Mouse (Mus musculus): ENCODE results near the gene Noto. TPM values are rescaled to one million over a fixed set of nuclear protein-coding genes. Genes with fewer than 3 reads are reported as not detected.

Gene Noto
- polyA plus RNA-seq (2016; fragmentation: Nextera tagmentation; extraction: Ambion mirVana) = not detected in 2 replicates

GRCm38 (mm10) chr6:85423836-85424379, at the start of gene Noto:
TSS of gene Noto (plus strand) at chr6:85423886.
- H3K27me3 ChIP-seq (replicated peaks; ENCODE audit: low read depth, poor library complexity, severe bottlenecking) = peaks cover 61% of the 10 kb centered on the region
- no peak within 1 kb of the TSS for H3K27ac ChIP-seq (replicated peaks)
- peak; percentile 22 for DNase-seq (ENCODE audit: low spot score)
- H3K36me3 ChIP-seq (replicated peaks) = no peaks in the 10 kb centered on the region
- H3K9me3 ChIP-seq = no peaks in the 10 kb centered on the region
- peaks cover 10% of the 10 kb centered on the region for H3K4me1 ChIP-seq
- H3K4me3 ChIP-seq = peak within 1 kb of the TSS; percentile 35
- WGBS = 11% methylated on average over 28 of the region's 28 CpGs

DNA sequence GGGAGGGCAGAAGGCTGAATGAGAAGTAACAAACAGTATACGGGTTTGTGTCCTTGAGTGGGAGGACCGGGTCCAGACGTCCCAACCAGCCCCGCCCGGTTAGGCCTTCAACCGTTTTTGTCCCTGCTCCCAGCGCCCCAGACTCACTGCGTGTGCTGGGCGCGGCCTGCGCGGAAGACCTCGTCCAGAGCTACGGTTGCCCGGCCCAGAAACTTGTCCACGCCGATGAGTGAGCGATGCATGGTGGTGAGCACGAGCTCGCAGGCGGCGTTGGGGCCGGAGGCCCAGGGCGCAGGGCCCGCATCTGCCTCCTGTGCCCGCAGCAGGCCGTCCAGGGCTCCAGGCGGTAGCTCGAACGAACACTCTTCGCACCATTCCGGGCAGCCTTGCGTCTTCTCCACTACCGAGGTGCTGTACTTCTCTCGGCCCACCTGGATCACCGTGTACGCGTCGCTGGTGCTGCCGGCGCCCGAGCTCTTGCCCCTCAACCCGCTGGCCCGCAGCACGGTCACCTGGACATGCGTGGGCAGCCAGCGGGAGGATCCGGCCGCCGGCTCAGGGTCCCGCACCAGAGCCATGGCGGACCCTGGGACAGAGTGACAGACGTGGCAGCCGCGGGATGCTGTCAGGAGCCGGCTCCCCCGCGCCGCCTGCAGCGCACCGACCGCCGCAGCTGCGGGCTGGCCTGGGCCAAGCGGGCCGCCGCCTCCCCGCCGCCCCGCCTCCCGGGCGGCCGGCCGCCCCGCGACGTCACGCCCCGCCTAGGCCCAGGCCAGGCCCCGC, 49.5 kb upstream of the Noto start, which contains the start of gene Rab11fip5:
Gene Rab11fip5, minus strand, starts transcription at position 684 of the 783 bp plus-strand sequence.
- WGBS = 2% methylated on average over 80 of the region's 80 CpGs
- peaks cover 21% of the 10 kb centered on the region for H3K4me1 ChIP-seq
- H3K27ac ChIP-seq (replicated peaks) = peak within 1 kb of the TSS; percentile 77
- H3K27me3 ChIP-seq (replicated peaks; ENCODE audit: low read depth, poor library complexity, severe bottlenecking) = peaks cover 64% of the 10 kb centered on the region
- no peak for DNase-seq (ENCODE audit: low spot score)
- H3K36me3 ChIP-seq (replicated peaks) = no peaks in the 10 kb centered on the region
- H3K9me3 ChIP-seq = no peaks in the 10 kb centered on the region
- peak within 1 kb of the TSS; percentile 82 for H3K4me3 ChIP-seq

DNA sequence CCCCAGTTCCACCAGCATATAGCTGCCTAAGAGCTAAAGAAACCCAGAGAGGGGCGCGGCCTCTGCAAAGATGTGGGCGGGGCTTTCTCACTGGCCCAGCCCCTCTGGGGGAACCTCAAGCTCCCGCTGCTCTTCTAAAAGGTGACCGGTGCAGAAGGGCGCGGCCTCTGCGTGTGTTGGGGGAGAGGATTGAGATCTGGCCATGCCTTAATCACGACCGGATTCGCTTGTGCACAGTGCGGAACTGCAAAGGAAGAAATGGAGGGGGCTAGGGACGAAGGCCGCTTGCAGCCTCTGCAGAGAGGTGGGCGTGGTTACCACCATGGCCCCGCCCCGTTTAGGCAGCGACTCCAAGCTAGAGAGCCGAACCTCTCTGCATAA, 49.0 kb upstream of the Noto start:
- WGBS = under 1% methylated on average over 19 of the region's 19 CpGs
- H3K27ac ChIP-seq (replicated peaks) = peak overlapping the region; percentile 49
- peak overlapping the region; percentile 82 for H3K4me3 ChIP-seq
- peaks cover 64% of the 10 kb centered on the region for H3K27me3 ChIP-seq (replicated peaks; ENCODE audit: low read depth, poor library complexity, severe bottlenecking)
- peaks cover 21% of the 10 kb centered on the region for H3K4me1 ChIP-seq
- no peaks in the 10 kb centered on the region for H3K36me3 ChIP-seq (replicated peaks)
- DNase-seq (ENCODE audit: low spot score) = peak; percentile 97
- no peaks in the 10 kb centered on the region for H3K9me3 ChIP-seq

GRCm38 (mm10) chr6:85377066-85377734, 46.5 kb upstream of the Noto start:
- no peaks in the 10 kb centered on the region for H3K9me3 ChIP-seq
- H3K27me3 ChIP-seq (replicated peaks; ENCODE audit: low read depth, poor library complexity, severe bottlenecking) = peaks cover 58% of the 10 kb centered on the region
- peaks cover 33% of the 10 kb centered on the region for H3K4me1 ChIP-seq
- H3K4me3 ChIP-seq = no peak overlapping the region
- H3K36me3 ChIP-seq (replicated peaks) = no peaks in the 10 kb centered on the region
- no peak for DNase-seq (ENCODE audit: low spot score)
- H3K27ac ChIP-seq (replicated peaks) = no peak overlapping the region
- 70% methylated on average over 4 of the region's 4 CpGs for WGBS

GRCm38 (mm10) chr6:85377876-85378275, 45.8 kb upstream of the Noto start:
- Histone ChIP-seq H3K27ac (replicated peaks) (no peak overlapping the region), H3K27me3 (replicated peaks; ENCODE audit: low read depth, poor library complexity, severe bottlenecking) (peaks cover 53% of the 10 kb centered on the region), H3K4me1 (peaks cover 33% of the 10 kb centered on the region), H3K9me3 (no peaks in the 10 kb centered on the region), H3K36me3 (replicated peaks) (no peaks in the 10 kb centered on the region), H3K4me3 (no peak overlapping the region)
- 54% methylated on average over 5 of the region's 5 CpGs for WGBS
- DNase-seq (ENCODE audit: low spot score) = no peak

DNA sequence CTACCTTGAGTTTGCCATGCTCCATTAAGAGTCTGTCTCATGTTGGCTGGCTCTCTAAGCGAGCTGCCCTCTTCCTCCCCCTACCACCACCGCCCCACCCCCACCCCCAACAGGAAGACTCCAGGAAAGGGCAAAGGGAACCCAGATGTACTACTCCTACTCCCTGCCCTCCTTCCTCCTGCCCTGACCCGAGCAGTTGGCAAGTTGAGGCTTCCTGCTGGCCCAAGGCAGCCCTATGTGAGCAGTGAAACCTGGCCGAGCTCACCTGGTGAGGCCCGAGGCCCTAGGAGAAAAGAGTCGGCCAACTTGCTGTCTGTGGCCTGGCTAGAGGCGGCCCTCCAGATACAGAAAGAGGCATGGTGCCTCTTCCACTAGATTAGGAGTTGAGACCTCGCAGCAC, 45.1 kb upstream of the Noto start:
- Histone ChIP-seq H3K27me3 (replicated peaks; ENCODE audit: low read depth, poor library complexity, severe bottlenecking) (peaks cover 45% of the 10 kb centered on the region), H3K27ac (replicated peaks) (no peak overlapping the region), H3K9me3 (no peaks in the 10 kb centered on the region), H3K4me3 (no peak overlapping the region), H3K36me3 (replicated peaks) (no peaks in the 10 kb centered on the region), H3K4me1 (peaks cover 30% of the 10 kb centered on the region)
- 50% methylated on average over 8 of the region's 8 CpGs for WGBS
- DNase-seq (ENCODE audit: low spot score) = no peak

DNA sequence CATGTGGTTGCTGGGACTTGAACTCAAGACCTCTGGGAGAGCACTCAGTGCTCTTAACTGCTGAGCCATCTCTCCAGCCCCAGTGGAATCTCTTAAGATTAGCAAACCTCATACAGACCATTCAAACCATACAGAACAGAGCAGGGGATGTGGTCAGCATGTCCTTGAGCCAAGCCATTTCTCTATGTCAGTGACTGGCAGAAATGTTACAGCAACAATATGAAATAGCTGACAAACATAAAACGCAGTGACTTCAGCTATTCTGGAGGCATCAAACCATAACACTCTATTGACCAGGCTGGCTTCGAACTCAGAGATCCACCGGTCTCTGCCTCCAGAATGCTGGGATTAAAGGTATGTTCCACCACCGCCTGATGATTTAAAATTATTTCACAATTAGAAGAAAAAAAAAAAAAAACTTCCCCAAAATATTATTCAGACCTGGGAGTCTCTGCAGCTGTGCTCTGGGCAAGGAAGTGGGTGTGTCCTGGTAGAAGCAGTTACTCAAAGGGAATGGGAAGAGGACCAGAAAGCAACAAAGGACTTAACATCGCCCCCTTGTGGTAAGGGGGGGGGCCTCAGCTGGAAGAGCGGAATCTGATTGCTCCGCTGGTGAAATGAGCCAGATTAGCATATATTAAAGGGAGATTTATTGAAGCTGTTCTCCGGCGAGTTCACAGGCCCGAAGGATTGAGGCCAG, 43.3 kb upstream of the Noto start:
- Histone ChIP-seq H3K4me1 (peaks cover 22% of the 10 kb centered on the region), H3K27ac (replicated peaks) (peak overlapping the region; percentile 74), H3K4me3 (peak overlapping the region; percentile 46), H3K36me3 (replicated peaks) (no peaks in the 10 kb centered on the region), H3K27me3 (replicated peaks; ENCODE audit: low read depth, poor library complexity, severe bottlenecking) (peaks cover 36% of the 10 kb centered on the region), H3K9me3 (no peaks in the 10 kb centered on the region)
- WGBS = 30% methylated on average over 10 of the region's 10 CpGs
- DNase-seq (ENCODE audit: low spot score) = peak; percentile 88

DNA sequence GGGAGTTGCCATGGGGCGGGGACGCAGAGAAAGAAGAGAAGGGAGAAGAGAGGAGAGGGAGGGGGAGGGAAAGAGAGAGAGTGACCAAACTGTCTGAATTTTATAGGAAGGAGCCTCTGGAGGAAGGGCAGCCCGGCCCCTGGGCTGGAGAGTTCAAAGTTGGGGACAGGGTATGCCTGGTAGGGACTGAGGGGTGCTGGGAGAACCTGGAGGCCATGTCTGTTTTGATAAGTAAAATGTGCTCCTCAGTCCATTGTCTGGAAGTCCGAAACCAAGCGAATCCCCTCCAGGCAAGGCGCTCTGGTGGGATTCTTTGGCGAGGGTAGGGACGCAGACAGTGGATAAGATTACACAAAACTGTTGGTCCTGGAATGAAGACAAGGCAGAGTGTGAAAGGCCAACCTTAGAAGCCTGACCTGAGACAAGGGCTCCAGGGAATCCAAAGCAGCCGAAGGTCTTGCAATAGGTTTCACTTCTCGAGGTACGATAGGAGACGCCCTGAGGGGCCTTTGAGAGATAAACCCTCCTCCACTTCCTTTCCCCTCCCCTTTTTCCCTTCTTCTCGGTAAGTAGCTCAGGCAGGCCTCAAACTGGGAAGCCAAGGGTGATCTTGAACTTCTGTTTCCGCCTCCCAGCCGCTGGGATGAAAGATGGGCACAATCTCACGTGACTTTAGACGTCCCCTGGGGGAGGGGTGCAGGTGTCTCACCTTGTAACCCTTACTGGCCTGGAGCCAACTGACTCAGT, 42.6 kb upstream of the Noto start:
- Histone ChIP-seq H3K4me3 (peak overlapping the region; percentile 46), H3K9me3 (no peaks in the 10 kb centered on the region), H3K4me1 (peaks cover 22% of the 10 kb centered on the region), H3K27me3 (replicated peaks; ENCODE audit: low read depth, poor library complexity, severe bottlenecking) (peaks cover 35% of the 10 kb centered on the region), H3K27ac (replicated peaks) (peak overlapping the region; percentile 74), H3K36me3 (replicated peaks) (no peaks in the 10 kb centered on the region)
- WGBS = 15% methylated on average over 17 of the region's 17 CpGs
- no peak for DNase-seq (ENCODE audit: low spot score)

DNA sequence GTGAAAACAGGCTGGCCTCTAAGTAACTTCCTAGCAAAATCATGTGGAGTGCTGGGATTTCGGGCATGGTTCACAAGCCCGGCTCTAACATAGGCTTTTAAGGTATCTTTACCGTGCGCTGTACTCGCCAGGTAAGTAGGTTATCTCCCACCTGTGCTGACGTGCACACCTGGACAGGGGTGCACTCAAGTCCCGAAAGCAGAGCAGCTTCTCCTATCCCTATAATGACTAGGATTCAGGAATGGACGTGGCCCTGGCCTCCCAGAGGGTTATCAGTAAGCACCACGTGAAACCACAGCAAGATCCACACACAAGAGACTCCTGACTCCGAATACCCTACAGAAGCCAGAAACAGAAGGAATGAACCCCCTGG, 42.1 kb upstream of the Noto start:
- 76% methylated on average over 10 of the region's 10 CpGs for WGBS
- no peak overlapping the region for H3K27ac ChIP-seq (replicated peaks)
- peaks cover 24% of the 10 kb centered on the region for H3K4me1 ChIP-seq
- H3K4me3 ChIP-seq = no peak overlapping the region
- H3K9me3 ChIP-seq = no peaks in the 10 kb centered on the region
- no peaks in the 10 kb centered on the region for H3K36me3 ChIP-seq (replicated peaks)
- no peak for DNase-seq (ENCODE audit: low spot score)
- peaks cover 35% of the 10 kb centered on the region for H3K27me3 ChIP-seq (replicated peaks; ENCODE audit: low read depth, poor library complexity, severe bottlenecking)

DNA sequence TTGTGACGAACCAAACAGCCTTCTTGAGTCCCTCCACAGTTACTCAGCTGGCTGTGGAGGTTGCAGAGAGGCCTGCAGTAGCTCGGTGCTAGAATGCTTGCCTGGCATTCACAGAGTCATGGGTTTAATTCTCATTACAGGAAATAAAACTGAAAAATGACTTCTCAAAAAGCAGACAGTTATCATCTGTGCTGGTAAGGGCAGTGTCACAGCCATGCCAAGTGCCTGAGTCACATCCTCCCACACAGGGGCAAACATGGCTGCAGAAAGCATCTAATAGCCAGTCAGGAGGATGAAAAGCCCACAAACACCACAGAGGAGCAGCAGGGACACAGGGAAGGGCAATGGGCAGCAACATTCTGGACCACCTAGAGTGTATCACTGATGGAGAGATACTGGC, 40.9 kb upstream of the Noto start:
- H3K4me3 ChIP-seq = no peak overlapping the region
- H3K27me3 ChIP-seq (replicated peaks; ENCODE audit: low read depth, poor library complexity, severe bottlenecking) = peaks cover 32% of the 10 kb centered on the region
- no peak overlapping the region for H3K27ac ChIP-seq (replicated peaks)
- H3K4me1 ChIP-seq = peaks cover 26% of the 10 kb centered on the region
- no peaks in the 10 kb centered on the region for H3K9me3 ChIP-seq
- no peak for DNase-seq (ENCODE audit: low spot score)
- WGBS = 86% methylated on average over 2 of the region's 2 CpGs
- no peaks in the 10 kb centered on the region for H3K36me3 ChIP-seq (replicated peaks)

GRCm38 (mm10) chr6:85388608-85389007, 35.1 kb upstream of the Noto start:
- H3K27me3 ChIP-seq (replicated peaks; ENCODE audit: low read depth, poor library complexity, severe bottlenecking) = peaks cover 24% of the 10 kb centered on the region
- 75% methylated on average over 5 of the region's 5 CpGs for WGBS
- DNase-seq (ENCODE audit: low spot score) = no peak
- no peaks in the 10 kb centered on the region for H3K36me3 ChIP-seq (replicated peaks)
- H3K9me3 ChIP-seq = no peaks in the 10 kb centered on the region
- no peak overlapping the region for H3K27ac ChIP-seq (replicated peaks)
- H3K4me1 ChIP-seq = peaks cover 5% of the 10 kb centered on the region
- no peak overlapping the region for H3K4me3 ChIP-seq

- WGBS = 29% methylated on average over 7 of the region's 7 CpGs
- H3K36me3 ChIP-seq (replicated peaks) = no peaks in the 10 kb centered on the region
- H3K9me3 ChIP-seq = peaks cover 5% of the 10 kb centered on the region; the same call in 1 of the 2 replicates
- H3K27ac ChIP-seq (replicated peaks) = no peak overlapping the region
- peaks cover 10% of the 10 kb centered on the region for H3K27me3 ChIP-seq (replicated peaks; ENCODE audit: low read depth, poor library complexity, severe bottlenecking)
- H3K4me1 ChIP-seq = peaks cover under 1% of the 10 kb centered on the region; the same call in 1 of the 2 replicates
- peak; percentile 64 for DNase-seq (ENCODE audit: low spot score)
- no peak overlapping the region for H3K4me3 ChIP-seq
These were observed 31.9 kb upstream of the Noto start for GRCm38 (mm10) chr6:85391803-85392202.
